In the genomic region with DNA sequence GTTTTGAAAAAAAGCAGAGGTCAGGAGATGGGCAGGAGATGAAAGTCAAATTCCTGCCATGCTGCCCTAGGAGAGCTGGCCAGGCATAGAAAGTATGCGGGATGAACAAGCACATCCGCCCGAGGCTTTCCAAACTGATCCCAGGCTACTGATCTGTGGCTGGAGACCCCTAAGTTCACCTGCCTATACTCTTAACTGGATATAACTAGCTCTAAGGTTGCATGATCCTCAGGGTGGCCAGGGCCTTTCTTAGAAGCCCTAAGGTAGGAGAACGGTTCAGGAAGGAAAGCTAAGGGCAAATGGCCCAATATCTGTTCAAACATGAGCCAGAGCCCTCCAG, we compare ENCODE assay signal across 8 mouse cellular contexts. TPM values are rescaled to one million over a fixed set of nuclear protein-coding genes. Genes with fewer than 3 reads are reported as not detected.
DNase-seq lines count a peak whose midpoint lies in the region; ATAC-seq and TF ChIP-seq lines count a peak whose summit lies in the region.

No protein-coding gene starts in this region.

- no peaks in the 10 kb centered on the region for H3K27me3 ChIP-seq in lung, embryonic 14.5 days (ENCODE audit: insufficient read depth, low read length)
- H3K27me3 ChIP-seq in forebrain, embryonic 14.5 days (replicated peaks; ENCODE audit: control insufficient read depth, insufficient read depth, low read length): no peaks in the 10 kb centered on the region
- no peaks in the 10 kb centered on the region for H3K27me3 ChIP-seq in liver, embryonic 12.5 days (replicated peaks)
- no peaks in the 10 kb centered on the region for H3K27me3 ChIP-seq in small intestine, adult 2 months (ENCODE audit: control insufficient read depth, insufficient read depth, low read length)

- TF ChIP-seq CTCF in lung, embryonic 14.5 days (IDR thresholded peaks at IDR 0.05; ENCODE audit: low read depth): no peak
- no peak for TF ChIP-seq CTCF in small intestine, adult 2 months (IDR thresholded peaks at IDR 0.05; ENCODE audit: extremely low read depth, insufficient read length, insufficient replicate concordance, low read depth, low read length)

- peak overlapping the region; percentile 58 for H3K9ac ChIP-seq in lung, embryonic 14.5 days
- 0 out of 2 replicates have a peak overlapping the region, but pooled peaks have one; percentile 52 for H3K9ac ChIP-seq in forebrain, embryonic 14.5 days (ENCODE audit: low read length)
- no peak overlapping the region for H3K9ac ChIP-seq in liver, embryonic 12.5 days

- peak overlapping the region; percentile 82 for H3K4me2 ChIP-seq in lung, embryonic 14.5 days
- peak overlapping the region; percentile 63 for H3K4me2 ChIP-seq in forebrain, embryonic 14.5 days (ENCODE audit: low read length)
- peak overlapping the region; percentile 77 for H3K4me2 ChIP-seq in liver, embryonic 12.5 days

- no peaks in the 10 kb centered on the region for H3K36me3 ChIP-seq in lung, embryonic 14.5 days (ENCODE audit: insufficient read depth)
- H3K36me3 ChIP-seq in forebrain, embryonic 14.5 days (ENCODE audit: control insufficient read depth, insufficient read depth, low read length): no peaks in the 10 kb centered on the region
- H3K36me3 ChIP-seq in liver, embryonic 12.5 days: no peaks in the 10 kb centered on the region
- no peaks in the 10 kb centered on the region for H3K36me3 ChIP-seq in small intestine, adult 2 months (ENCODE audit: control insufficient read depth, insufficient read depth, low read length)

- 14% methylated on average over 4 of the region's 4 CpGs for WGBS in lung, embryonic 14.5 days
- WGBS in forebrain, embryonic 14.5 days: 26% methylated on average over 4 of the region's 4 CpGs
- 16% methylated on average over 4 of the region's 4 CpGs for WGBS in liver, embryonic 12.5 days (ENCODE audit: insufficient replicate concordance)
- WGBS in small intestine, adult 2 months: 15% methylated on average over 4 of the region's 4 CpGs

- H3K4me3 ChIP-seq in lung, embryonic 14.5 days (ENCODE audit: low read depth, low read length): peak overlapping the region; percentile 43
- peak overlapping the region; percentile 24; the same call in 1 of the 2 replicates for H3K4me3 ChIP-seq in forebrain, embryonic 14.5 days (ENCODE audit: low read depth, low read length)
- H3K4me3 ChIP-seq in liver, embryonic 12.5 days: peak overlapping the region; percentile 52
- peak overlapping the region; percentile 64; the same call in 1 of the 2 replicates for H3K4me3 ChIP-seq in small intestine, adult 2 months (ENCODE audit: low read depth, low read length)

- no peak for DNase-seq in lung, embryonic 14.5 days
- DNase-seq in lung, postnatal 36 days: no peak
- no peak for DNase-seq in forebrain, embryonic 14.5 days (ENCODE audit: low spot score)
- DNase-seq in layer of hippocampus, postnatal 10 days (ENCODE audit: low spot score in 2 of 2): no peak
- no peak for DNase-seq in frontal cortex, postnatal 10 days (ENCODE audit: low spot score in 2 of 2)
- no peak for DNase-seq in adrenal gland, postnatal 14 days

- no peaks in the 10 kb centered on the region for H3K9me3 ChIP-seq in lung, embryonic 14.5 days (ENCODE audit: low read depth, low read length)
- no peaks in the 10 kb centered on the region for H3K9me3 ChIP-seq in forebrain, embryonic 14.5 days (replicated peaks; ENCODE audit: control insufficient read depth, low read length)
- no peaks in the 10 kb centered on the region for H3K9me3 ChIP-seq in liver, embryonic 12.5 days (replicated peaks)

- peaks cover 3% of the 10 kb centered on the region; the same call in 1 of the 2 replicates for H3K4me1 ChIP-seq in lung, embryonic 14.5 days (ENCODE audit: insufficient read depth)
- peaks cover 7% of the 10 kb centered on the region; the same call in 1 of the 2 replicates for H3K4me1 ChIP-seq in forebrain, embryonic 14.5 days (ENCODE audit: control insufficient read depth, insufficient read depth, low read length)
- H3K4me1 ChIP-seq in liver, embryonic 12.5 days: peaks cover 30% of the 10 kb centered on the region
- H3K4me1 ChIP-seq in small intestine, adult 2 months (ENCODE audit: control insufficient read depth, insufficient read depth, insufficient read length, low read length): peaks cover 6% of the 10 kb centered on the region; the same call in 1 of the 2 replicates

- no peak for TF ChIP-seq POLR2A in small intestine, adult 2 months (IDR thresholded peaks at IDR 0.05; ENCODE audit: low read depth, low read length)

- ATAC-seq in lung, embryonic 14.5 days (ENCODE audit: insufficient read depth): no peak
- no peak; the same call in 1 of the 2 replicates for ATAC-seq in forebrain, embryonic 14.5 days
- ATAC-seq in liver, embryonic 12.5 days: no peak

- H3K27ac ChIP-seq in lung, embryonic 14.5 days (ENCODE audit: low read depth): 0 out of 2 replicates have a peak overlapping the region, but pooled peaks have one; percentile 50
- no peak overlapping the region for H3K27ac ChIP-seq in forebrain, embryonic 14.5 days (ENCODE audit: low read depth, low read length)
- H3K27ac ChIP-seq in liver, embryonic 12.5 days: no peak overlapping the region
- H3K27ac ChIP-seq in small intestine, adult 2 months (ENCODE audit: insufficient read depth, low read depth, low read length): no peak overlapping the region

RNA-seq across cellular contexts. Expression of a gene that starts 0.2 kb away (rescaled TPM):
- polyA plus RNA-seq in lung, embryonic 14.5 days (2014; fragmentation: Nextera tagmentation; extraction: Ambion mirVana): 9.3 and 9.9 TPM in 2 replicates
- polyA plus RNA-seq in forebrain, embryonic 14.5 days (2014; fragmentation: Nextera tagmentation; extraction: Ambion mirVana): 3.6 and 4.0 TPM in 2 replicates
- 4.8 and 5.5 TPM in 2 replicates for polyA plus RNA-seq in liver, embryonic 12.5 days (2016; fragmentation: Nextera tagmentation; extraction: Ambion mirVana)
- 0.29 and 0.41 TPM in 2 replicates for polyA plus RNA-seq in small intestine, adult 2 months (2012; rRNA removed)
- total RNA-seq in layer of hippocampus, postnatal 10 days (2021): 1 to 10 TPM; 3.7 to 3.8 TPM
- 4.0 and 4.1 TPM in 2 replicates for total RNA-seq in adrenal gland, postnatal 14 days (2021)
